Mouse (Mus musculus): ENCODE measurements around the gene Dis3l2. TPM values are rescaled to one million over a fixed set of nuclear protein-coding genes. Genes with fewer than 3 reads are reported as not detected.
A peak's percentile ranks its signal among the peaks of the same experiment; 100 is the strongest.

Dis3l2 gene
- total and polyA plus RNA-seq, 3 experiments = 11.6 to 44.3 (median 31.5) TPM

DNA sequence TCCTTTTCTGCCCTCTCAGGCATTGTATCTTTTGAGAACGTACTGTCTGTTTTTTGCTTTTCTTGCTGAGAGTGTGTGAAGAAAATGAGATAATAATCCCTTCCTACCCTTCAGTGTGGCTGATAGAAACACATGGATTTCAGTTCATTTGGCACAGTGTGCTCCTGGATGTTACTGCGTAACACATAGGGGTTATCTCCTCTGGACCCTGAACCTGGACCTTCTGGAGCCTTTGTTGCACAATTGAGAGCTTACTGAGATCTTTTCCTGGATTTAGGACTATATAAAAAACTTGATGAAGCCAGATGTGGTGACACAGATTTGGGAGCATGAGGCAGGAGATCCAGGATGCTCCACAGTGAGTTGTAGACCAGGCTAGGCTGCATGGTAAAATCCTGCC is 175.9 kb downstream of the Dis3l2 start:
- H3K27me3 ChIP-seq (ENCODE audit: insufficient read depth, low read length) = no peaks in the 10 kb centered on the region
- no peak for ATAC-seq (ENCODE audit: extremely low read depth, insufficient number of reproducible peaks, low FRiP score, poor library complexity, severe bottlenecking)
- no peak for TF ChIP-seq POLR2AphosphoS5 (IDR thresholded peaks at IDR 0.05; ENCODE audit: insufficient replicate concordance, low read depth, low read length)
- TF ChIP-seq GATA2 (IDR thresholded peaks at IDR 0.05; ENCODE audit: borderline replicate concordance, low read depth, low read length) = no peak
- TF ChIP-seq TAL1 (conservative IDR thresholded peaks at IDR 0.05; ENCODE audit: low read depth, low read length) = no peak
- TF ChIP-seq CTCF (IDR thresholded peaks at IDR 0.05; ENCODE audit: low read depth, low read length) = no peak
- TF ChIP-seq GATA1 (IDR thresholded peaks at IDR 0.05; ENCODE audit: borderline replicate concordance, low read length) = no peak
- H3K9me3 ChIP-seq (replicated peaks) = no peaks in the 10 kb centered on the region
- H3K4me3 ChIP-seq (ENCODE audit: low read depth, low read length) = no peak overlapping the region
- no peak for DNase-seq (ENCODE audit: low spot score)
- peaks cover 17% of the 10 kb centered on the region for H3K36me3 ChIP-seq (replicated peaks)
- no peaks in the 10 kb centered on the region for H3K4me1 ChIP-seq (ENCODE audit: insufficient read depth, low read depth, low read length)

GRCm38 (mm10) chr1:86887060-86887459 is 183.5 kb downstream of the Dis3l2 start:
- peaks cover 2% of the 10 kb centered on the region; the same call in 1 of the 2 replicates for H3K4me1 ChIP-seq (ENCODE audit: insufficient read depth, low read depth, low read length)
- ATAC-seq (ENCODE audit: extremely low read depth, insufficient number of reproducible peaks, low FRiP score, poor library complexity, severe bottlenecking) = no peak
- TF ChIP-seq GATA2 (IDR thresholded peaks at IDR 0.05; ENCODE audit: borderline replicate concordance, low read depth, low read length) (no peak), GATA1 (IDR thresholded peaks at IDR 0.05; ENCODE audit: borderline replicate concordance, low read length) (no peak), TAL1 (conservative IDR thresholded peaks at IDR 0.05; ENCODE audit: low read depth, low read length) (no peak), POLR2AphosphoS5 (IDR thresholded peaks at IDR 0.05; ENCODE audit: insufficient replicate concordance, low read depth, low read length) (no peak), CTCF (IDR thresholded peaks at IDR 0.05; ENCODE audit: low read depth, low read length) (no peak)
- no peak overlapping the region for H3K4me3 ChIP-seq (ENCODE audit: low read depth, low read length)
- DNase-seq (ENCODE audit: low spot score) = no peak
- peaks cover 14% of the 10 kb centered on the region for H3K36me3 ChIP-seq (replicated peaks)
- no peaks in the 10 kb centered on the region for H3K9me3 ChIP-seq (replicated peaks)
- no peaks in the 10 kb centered on the region for H3K27me3 ChIP-seq (ENCODE audit: insufficient read depth, low read length)

- TF ChIP-seq GATA1 (IDR thresholded peaks at IDR 0.05; ENCODE audit: borderline replicate concordance, low read length) = no peak
- TF ChIP-seq TAL1 (conservative IDR thresholded peaks at IDR 0.05; ENCODE audit: low read depth, low read length) = no peak
- TF ChIP-seq CTCF (IDR thresholded peaks at IDR 0.05; ENCODE audit: low read depth, low read length) = no peak
- no peak for TF ChIP-seq POLR2AphosphoS5 (IDR thresholded peaks at IDR 0.05; ENCODE audit: insufficient replicate concordance, low read depth, low read length)
- no peak for TF ChIP-seq GATA2 (IDR thresholded peaks at IDR 0.05; ENCODE audit: borderline replicate concordance, low read depth, low read length)
- Histone ChIP-seq H3K27me3 (ENCODE audit: insufficient read depth, low read length) (no peaks in the 10 kb centered on the region), H3K36me3 (replicated peaks) (peaks cover 5% of the 10 kb centered on the region), H3K9me3 (replicated peaks) (no peaks in the 10 kb centered on the region), H3K4me3 (ENCODE audit: low read depth, low read length) (no peak overlapping the region), H3K4me1 (ENCODE audit: insufficient read depth, low read depth, low read length) (peaks cover 14% of the 10 kb centered on the region)
- ATAC-seq (ENCODE audit: extremely low read depth, insufficient number of reproducible peaks, low FRiP score, poor library complexity, severe bottlenecking) = no peak
- DNase-seq (ENCODE audit: low spot score) = no peak
These were observed 208.9 kb downstream of the Dis3l2 start for GRCm38 (mm10) chr1:86912481-86912880.

DNA sequence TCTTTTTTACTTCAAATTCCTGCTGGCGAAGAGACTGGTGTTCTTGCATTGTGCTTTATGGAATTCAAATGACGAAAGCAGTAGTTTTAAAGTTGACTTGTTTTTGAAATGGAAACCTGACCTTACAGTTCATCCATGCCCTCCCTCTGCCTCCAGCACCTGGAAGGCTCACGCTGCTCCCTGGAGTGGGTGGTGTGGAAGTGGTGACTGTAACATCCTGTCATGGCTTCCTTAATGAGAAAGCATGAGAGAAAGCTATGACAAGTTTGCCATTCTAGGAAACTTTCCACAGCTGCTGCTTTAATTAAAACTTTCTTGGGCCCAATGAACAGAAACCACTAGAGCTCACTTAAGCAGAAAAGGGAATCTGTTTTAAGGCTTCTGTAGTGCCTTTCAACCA is 210.3 kb downstream of the Dis3l2 start:
- Histone ChIP-seq H3K4me3 (ENCODE audit: low read depth, low read length) (no peak overlapping the region), H3K9me3 (replicated peaks) (no peaks in the 10 kb centered on the region), H3K4me1 (ENCODE audit: insufficient read depth, low read depth, low read length) (peaks cover 14% of the 10 kb centered on the region), H3K36me3 (replicated peaks) (peaks cover 5% of the 10 kb centered on the region), H3K27me3 (ENCODE audit: insufficient read depth, low read length) (no peaks in the 10 kb centered on the region)
- no peak for TF ChIP-seq CTCF (IDR thresholded peaks at IDR 0.05; ENCODE audit: low read depth, low read length)
- TF ChIP-seq GATA2 (IDR thresholded peaks at IDR 0.05; ENCODE audit: borderline replicate concordance, low read depth, low read length) = no peak
- TF ChIP-seq TAL1 (conservative IDR thresholded peaks at IDR 0.05; ENCODE audit: low read depth, low read length) = no peak
- TF ChIP-seq GATA1 (IDR thresholded peaks at IDR 0.05; ENCODE audit: borderline replicate concordance, low read length) = no peak
- TF ChIP-seq POLR2AphosphoS5 (IDR thresholded peaks at IDR 0.05; ENCODE audit: insufficient replicate concordance, low read depth, low read length) = no peak
- no peak for DNase-seq (ENCODE audit: low spot score)
- no peak for ATAC-seq (ENCODE audit: extremely low read depth, insufficient number of reproducible peaks, low FRiP score, poor library complexity, severe bottlenecking)

DNA sequence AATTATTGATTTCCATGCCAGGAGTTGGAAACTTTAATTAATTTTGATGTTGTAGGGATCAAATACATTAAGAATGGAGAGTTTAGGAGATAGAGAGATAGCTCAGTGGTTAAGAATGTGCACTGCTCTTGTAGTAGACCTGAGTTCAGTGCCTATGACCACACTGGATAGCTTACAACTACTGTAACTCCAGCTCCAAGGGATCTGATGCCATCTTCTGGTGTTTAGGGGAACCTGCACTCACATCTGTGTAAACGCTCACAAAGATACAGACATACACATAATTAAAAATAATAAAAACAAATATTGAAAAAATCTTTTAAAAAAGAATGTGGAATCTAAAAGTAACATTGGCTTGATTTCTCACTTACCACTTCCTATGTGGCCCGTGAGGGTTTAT is 211.1 kb downstream of the Dis3l2 start:
- no peak for DNase-seq (ENCODE audit: low spot score)
- ATAC-seq (ENCODE audit: extremely low read depth, insufficient number of reproducible peaks, low FRiP score, poor library complexity, severe bottlenecking) = no peak
- no peaks in the 10 kb centered on the region for H3K27me3 ChIP-seq (ENCODE audit: insufficient read depth, low read length)
- peaks cover 5% of the 10 kb centered on the region for H3K36me3 ChIP-seq (replicated peaks)
- TF ChIP-seq TAL1 (conservative IDR thresholded peaks at IDR 0.05; ENCODE audit: low read depth, low read length) (no peak), GATA1 (IDR thresholded peaks at IDR 0.05; ENCODE audit: borderline replicate concordance, low read length) (no peak), GATA2 (IDR thresholded peaks at IDR 0.05; ENCODE audit: borderline replicate concordance, low read depth, low read length) (no peak), CTCF (IDR thresholded peaks at IDR 0.05; ENCODE audit: low read depth, low read length) (no peak), POLR2AphosphoS5 (IDR thresholded peaks at IDR 0.05; ENCODE audit: insufficient replicate concordance, low read depth, low read length) (no peak)
- H3K9me3 ChIP-seq (replicated peaks) = no peaks in the 10 kb centered on the region
- no peak overlapping the region for H3K4me3 ChIP-seq (ENCODE audit: low read depth, low read length)
- peaks cover 14% of the 10 kb centered on the region for H3K4me1 ChIP-seq (ENCODE audit: insufficient read depth, low read depth, low read length)

DNA sequence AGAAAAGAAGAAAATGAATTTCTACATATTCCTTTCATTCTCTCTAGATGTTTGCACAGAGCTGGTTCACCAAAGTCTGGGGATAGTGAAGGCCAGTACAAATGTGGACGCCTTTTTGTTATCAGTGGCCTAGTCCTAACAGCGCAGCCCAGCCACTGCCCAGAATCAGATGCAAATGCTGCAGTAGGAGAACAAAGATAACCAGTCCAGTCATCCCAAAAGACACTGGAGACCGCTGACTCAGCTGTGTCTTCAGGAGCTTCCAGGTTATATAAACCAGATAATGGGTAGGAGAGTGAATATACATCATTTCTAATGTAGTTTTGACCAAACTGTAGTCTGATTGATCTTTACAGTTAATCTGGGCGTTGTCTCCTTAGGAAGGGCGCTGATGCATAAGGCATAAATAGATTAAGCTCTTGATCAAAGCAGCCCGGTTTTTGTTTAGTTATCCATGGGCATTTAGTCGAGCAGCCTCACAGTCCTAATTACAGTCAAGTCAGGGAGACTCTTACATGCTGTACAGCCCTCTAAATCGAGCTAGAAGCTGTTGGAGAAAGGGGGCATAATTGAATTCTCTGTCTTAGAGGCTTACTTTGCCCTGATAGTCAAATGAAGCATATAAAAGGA is 212.9 kb downstream of the Dis3l2 start:
- Histone ChIP-seq H3K36me3 (replicated peaks) (peaks cover 5% of the 10 kb centered on the region), H3K27me3 (ENCODE audit: insufficient read depth, low read length) (no peaks in the 10 kb centered on the region), H3K9me3 (replicated peaks) (no peaks in the 10 kb centered on the region), H3K4me1 (ENCODE audit: insufficient read depth, low read depth, low read length) (peaks cover 14% of the 10 kb centered on the region), H3K4me3 (ENCODE audit: low read depth, low read length) (no peak overlapping the region)
- ATAC-seq (ENCODE audit: extremely low read depth, insufficient number of reproducible peaks, low FRiP score, poor library complexity, severe bottlenecking) (peak; percentile 68), DNase-seq (ENCODE audit: low spot score) (no peak)
- TF ChIP-seq CTCF (IDR thresholded peaks at IDR 0.05; ENCODE audit: low read depth, low read length) (no peak), POLR2AphosphoS5 (IDR thresholded peaks at IDR 0.05; ENCODE audit: insufficient replicate concordance, low read depth, low read length) (no peak)

All from G1E (cell line).